Mouse (Mus musculus) mature B cell (primary cell): ENCODE data around the gene Col5a3.

Source experiments
- in situ Hi-C: fragments of 300-500 bp; cut with MboI; formaldehyde crosslinking; loops from 2 replicates; pipeline ENCODE4 v1.14.3; 2019

The Col5a3 gene

GRCm38 (mm10) chr9:20805159-20805495 lies 9.7 kb downstream of the Col5a3 start:
- in situ Hi-C loops = no loop called here

- in situ Hi-C loops = no loop called here
These were observed 10.4 kb downstream of the Col5a3 start for GRCm38 (mm10) chr9:20804266-20805158.

- in situ Hi-C loops = no loop called here
These were observed 20.6 kb downstream of the Col5a3 start for GRCm38 (mm10) chr9:20794108-20794806.

GRCm38 (mm10) chr9:20790345-20790744 lies 24.5 kb downstream of the Col5a3 start:
- in situ Hi-C loops = no loop called here

GRCm38 (mm10) chr9:20789651-20790050 lies 25.2 kb downstream of the Col5a3 start:
- in situ Hi-C loops = no loop called here

- in situ Hi-C loops = no loop called here
These were observed 26.9 kb downstream of the Col5a3 start for GRCm38 (mm10) chr9:20787992-20788391.

- in situ Hi-C loops = no loop called here
These were observed 29.8 kb downstream of the Col5a3 start for GRCm38 (mm10) chr9:20785055-20785454.

GRCm38 (mm10) chr9:20781286-20781685 lies 33.6 kb downstream of the Col5a3 start:
- in situ Hi-C loops = no loop called here

GRCm38 (mm10) chr9:20765274-20765673 lies 49.6 kb downstream of the Col5a3 start:
- in situ Hi-C loops = no loop called here

GRCm38 (mm10) chr9:20763099-20763498 lies 51.8 kb downstream of the Col5a3 start:
- in situ Hi-C loops = no loop called here

- in situ Hi-C loops = no loop called here
These were observed 52.5 kb downstream of the Col5a3 start for GRCm38 (mm10) chr9:20762197-20762961.

- in situ Hi-C loops = no loop called here
These were observed 53.5 kb downstream of the Col5a3 start for GRCm38 (mm10) chr9:20761388-20761787.

- in situ Hi-C loops = no loop called here
These were observed 54.1 kb downstream of the Col5a3 start for GRCm38 (mm10) chr9:20760813-20761212.

GRCm38 (mm10) chr9:20758896-20759295 lies 56.0 kb downstream of the Col5a3 start:
- in situ Hi-C loops = no loop called here

- in situ Hi-C loops = no loop called here
These were observed 56.6 kb downstream of the Col5a3 start for GRCm38 (mm10) chr9:20758243-20758642.

GRCm38 (mm10) chr9:20757087-20757955 lies 57.5 kb downstream of the Col5a3 start:
- in situ Hi-C loops = no loop called here

GRCm38 (mm10) chr9:20756081-20756700 lies 58.7 kb downstream of the Col5a3 start:
- in situ Hi-C loops = no loop called here

GRCm38 (mm10) chr9:20754335-20754734 lies 60.5 kb downstream of the Col5a3 start:
- in situ Hi-C loops = no loop called here

- in situ Hi-C loops = no loop called here
These were observed 63.3 kb downstream of the Col5a3 start for GRCm38 (mm10) chr9:20751477-20752029.

- in situ Hi-C loops = loop anchor here (10.0 kb wide), 1 partner anchor 284 kb away; the partner anchor contains the start of gene Zfp26
These were observed 65.7 kb downstream of the Col5a3 start for GRCm38 (mm10) chr9:20749213-20749612.
